Mouse (Mus musculus) kidney, postnatal 36 days (tissue): ENCODE measurements around the gene Pde2a.

Experiments used
- DNase-seq, 2 experiments: peaks; one replicate each; pipeline ENCODE4 v3.0.0; 2021 to 2022; ENCODE audit warnings: mixed read lengths in 2 of 2

The Pde2a gene

DNA sequence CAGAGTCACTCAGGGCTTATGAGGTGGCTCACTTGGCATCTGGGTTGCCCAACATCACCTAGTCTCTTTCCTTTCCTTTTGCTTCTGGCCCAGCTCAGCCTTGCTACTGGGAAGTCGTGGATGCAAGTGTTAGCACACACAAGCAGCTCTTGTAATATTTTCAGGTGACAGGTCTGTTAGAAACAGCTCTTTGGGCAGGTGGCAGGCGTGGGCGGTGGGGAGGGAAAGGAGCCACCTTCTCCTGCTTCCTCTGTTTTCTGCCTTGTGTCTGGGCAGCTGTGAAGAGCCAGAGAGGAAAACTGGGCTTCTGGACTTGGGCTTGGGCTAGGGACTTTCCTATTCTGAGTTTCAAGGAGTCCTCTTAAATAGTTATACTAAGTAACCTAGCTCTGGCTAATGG, 54.5 kb downstream of the Pde2a start:
- no peak for DNase-seq

DNA sequence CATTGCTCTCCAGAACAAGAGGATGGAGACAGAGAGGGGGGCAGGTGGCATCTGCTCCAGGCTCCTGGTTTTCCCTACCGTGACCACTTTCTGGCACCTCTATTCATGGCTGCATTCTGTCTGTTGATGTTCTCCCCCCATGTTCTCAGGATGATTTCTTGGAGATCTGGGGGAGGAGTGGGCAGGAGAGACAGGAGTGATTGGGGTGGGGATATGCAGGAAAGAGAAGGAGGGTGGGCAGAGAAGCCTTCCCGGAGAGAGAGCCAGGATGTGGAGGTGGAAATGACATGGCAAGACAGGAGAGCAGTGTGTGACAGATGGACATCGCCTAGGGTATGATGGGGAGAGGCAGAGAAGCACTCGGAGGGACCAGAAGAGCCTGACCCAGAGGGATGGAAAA, 55.0 kb downstream of the Pde2a start:
- DNase-seq, result no peak

DNA sequence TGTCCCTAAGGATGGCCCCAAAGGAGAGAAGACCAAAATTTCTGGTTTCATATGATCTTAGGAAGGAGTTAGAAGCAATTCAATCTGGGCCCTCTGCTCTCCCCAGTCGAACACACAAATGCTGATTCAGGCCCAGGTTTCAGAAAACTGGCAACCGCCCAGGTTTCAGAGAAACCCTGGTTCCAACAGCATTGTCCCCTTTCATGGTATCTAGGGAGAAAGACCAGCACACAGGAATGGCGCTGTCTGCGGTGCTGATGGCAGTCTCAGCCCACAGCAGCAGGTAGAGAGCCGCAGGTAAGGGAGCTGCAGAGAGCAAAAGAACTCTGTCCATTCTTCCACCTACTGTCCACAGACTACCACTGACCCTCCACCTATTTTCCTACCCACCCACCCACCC, 55.7 kb downstream of the Pde2a start:
- DNase-seq, result no peak

DNA sequence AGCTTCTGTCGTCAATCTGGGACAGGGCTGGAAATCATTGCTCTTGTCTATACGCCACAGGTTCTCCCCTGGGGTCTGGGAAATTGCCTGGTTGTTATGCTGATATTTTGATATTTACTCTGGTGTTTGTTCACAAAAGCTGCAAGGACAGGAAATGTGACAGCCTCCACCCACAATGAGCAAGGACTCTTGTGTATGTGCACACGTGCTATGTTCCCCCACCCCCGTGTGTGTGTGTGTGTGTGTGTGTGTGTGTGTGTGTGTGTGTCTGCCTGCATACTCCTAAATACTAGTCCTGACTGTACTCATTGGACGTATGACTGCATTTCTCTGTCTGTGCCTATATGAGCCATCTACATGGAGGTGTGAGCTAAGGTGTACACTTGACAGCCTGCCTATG, 56.6 kb downstream of the Pde2a start:
- peak in 1 of 2 experiments; percentile 44 for DNase-seq

DNA sequence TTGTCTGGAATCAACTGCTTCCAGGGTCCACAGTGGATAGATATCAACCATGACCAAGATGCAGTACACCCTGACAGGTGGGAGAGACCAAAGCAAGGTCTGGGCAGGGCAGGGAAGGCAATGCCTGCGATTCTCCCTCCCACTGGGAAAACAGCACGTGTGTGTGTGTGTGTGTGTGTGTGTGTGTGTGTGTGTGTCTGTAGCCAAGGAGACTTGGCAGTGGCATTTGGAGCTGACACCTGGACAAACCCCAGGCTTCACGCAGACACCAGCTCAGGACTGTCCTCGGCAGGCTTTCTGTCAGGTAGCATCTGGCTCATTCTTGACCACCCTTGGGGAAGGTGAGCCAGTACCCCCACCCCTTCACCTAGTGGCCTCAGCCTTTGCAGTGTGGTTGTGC, 58.4 kb downstream of the Pde2a start:
- no peak for DNase-seq

DNA sequence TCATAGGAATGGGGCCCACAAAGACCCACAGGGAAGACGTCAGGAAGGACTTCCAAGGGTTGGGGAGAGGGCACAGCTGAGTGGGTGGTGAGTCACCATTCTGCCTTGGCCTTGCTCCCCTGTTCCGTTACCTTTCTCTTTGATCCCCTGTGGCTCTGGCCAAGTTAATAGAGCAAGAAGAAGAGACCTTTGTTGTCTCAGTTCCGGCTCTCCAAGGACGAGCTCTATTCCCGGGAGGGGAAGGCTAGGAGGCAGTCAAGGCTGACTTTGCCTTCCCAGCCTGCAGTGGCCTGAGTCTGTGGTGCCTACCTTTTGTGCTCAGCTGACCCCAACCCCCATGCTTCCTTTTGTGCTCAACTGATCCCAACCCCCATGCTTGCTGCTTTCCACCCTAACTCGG, 59.2 kb downstream of the Pde2a start:
- DNase-seq, result peak in 1 of 2 experiments; percentile 35

DNA sequence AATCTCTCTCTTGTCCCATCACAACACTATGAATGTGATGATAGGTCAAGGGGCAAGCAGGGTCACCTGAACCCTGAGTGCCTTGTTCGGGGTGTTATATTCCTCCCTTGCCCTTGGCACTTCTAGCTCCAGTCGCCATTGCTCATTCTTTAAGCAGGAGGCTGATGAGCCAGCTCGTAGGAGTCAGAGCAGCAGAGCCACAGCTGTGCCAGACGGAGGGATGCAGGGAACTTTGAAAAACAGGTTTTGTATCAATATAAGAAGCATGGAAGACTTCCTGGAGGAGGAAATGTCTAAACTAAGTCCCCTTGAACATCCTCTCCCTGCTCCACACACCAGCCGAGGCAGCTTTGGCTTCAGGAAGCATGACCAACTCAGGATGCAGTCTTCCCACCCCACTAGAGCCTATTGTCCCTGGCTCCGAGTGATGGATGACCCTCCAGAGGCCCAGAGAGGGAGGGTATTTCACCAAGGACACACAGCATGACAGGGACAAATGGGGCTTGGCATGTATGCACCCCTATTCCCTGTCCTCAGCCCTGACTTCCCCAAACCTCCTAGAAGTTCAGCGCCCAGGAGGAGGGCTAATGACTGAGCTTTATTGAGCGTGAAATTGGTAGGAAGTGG, 60.5 kb downstream of the Pde2a start:
- DNase-seq, result peak in 1 of 2 experiments; percentile 68

DNA sequence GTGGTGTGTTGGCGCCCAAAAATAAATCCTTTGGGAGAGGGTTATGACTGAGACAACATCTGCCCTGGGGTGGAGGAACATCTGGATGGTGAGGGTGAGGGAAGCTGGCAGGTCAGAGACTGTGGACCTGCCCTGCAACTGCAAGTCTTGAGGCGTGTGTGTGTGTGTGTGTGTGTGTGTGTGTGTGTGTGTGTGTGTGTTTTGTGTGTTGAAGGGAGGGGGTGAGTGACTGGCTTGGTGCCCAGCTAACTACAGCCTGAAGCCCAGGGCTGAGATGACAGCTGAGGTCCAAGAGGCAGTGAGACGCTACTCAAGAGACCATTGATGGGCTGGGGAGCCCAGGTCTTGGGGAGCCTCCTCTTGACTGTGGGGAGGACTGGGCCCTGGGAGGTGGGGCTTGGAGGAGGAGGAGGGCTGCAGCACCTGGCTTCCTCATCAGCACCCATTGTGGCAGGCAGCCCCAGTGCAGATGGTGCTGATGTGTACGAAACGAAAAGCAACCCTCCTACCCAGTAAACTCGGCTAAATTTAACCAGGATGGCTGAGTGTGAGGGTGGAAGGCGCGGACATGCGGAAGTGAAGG, 61.1 kb downstream of the Pde2a start:
- DNase-seq, result no peak

DNA sequence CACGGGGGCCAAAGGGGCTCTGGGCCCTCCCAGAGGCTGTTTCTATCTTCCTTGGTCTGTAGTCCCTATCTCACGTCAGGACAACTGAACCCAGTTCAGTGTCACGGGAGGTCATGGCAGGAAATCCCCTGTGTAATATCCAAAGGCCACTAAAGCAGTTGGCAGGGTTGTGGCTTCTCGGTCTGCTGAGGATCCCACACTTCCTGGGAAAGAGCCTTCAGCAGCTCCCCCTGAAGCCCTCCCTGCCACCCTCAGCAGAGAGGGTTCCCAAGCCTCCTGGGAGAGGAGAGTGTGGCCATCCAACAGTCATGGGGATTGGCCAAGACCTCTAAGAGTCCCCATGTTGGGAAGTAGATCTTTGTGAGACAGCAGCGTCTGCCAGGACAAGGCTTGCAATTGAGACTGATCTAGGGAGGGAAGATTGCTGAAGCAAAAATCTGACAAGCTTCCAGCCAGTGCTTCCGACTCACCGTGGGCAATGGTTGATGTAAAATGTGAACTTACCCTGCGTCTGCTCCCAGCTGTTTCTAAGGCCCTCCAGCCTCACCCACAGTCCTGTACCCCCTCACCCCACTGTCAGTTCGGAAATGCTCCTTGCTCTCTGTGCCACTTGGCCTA, 62.1 kb downstream of the Pde2a start:
- DNase-seq, result no peak

DNA sequence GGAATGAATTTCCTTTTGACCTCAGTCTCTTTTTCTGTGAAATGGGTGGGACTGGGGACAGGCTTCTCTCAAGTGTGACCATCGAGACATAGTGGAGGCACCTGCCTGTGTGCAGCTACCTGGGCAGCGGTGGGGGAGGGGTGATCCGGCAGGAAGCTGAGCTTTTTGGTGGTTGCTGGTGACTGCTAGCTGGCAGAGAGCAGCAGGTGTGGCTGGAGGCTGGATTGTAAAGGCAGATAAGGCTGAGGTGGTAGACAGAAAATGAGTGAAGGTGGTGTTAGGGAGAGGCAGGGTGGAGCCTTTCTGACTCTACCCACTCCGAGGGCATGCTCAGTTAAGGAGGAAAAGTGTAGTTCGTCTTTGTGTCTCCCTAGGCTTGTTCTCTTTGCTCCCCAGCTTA, 65.6 kb downstream of the Pde2a start:
- no peak for DNase-seq

DNA sequence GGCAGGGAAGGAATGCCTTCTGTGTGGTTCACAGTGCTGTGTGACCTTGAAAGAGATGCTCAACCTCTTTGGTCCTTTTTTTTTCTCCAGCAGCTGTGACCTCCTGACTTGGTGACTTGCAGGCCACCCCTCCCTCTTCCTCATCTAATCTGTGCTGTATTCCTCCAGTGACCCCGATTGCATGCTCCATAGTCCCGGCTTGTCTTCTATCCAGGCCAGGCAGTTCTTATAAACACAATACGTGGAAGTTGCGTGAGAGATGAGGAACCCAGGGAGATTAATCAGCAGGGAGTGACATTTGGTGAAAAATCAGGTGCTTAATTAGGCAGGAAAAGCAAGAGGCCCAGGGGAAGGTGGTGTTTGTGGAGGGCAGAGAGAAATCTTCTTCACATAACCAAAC, 69.5 kb downstream of the Pde2a start:
- DNase-seq, result peak in 1 of 2 experiments; percentile 74

DNA sequence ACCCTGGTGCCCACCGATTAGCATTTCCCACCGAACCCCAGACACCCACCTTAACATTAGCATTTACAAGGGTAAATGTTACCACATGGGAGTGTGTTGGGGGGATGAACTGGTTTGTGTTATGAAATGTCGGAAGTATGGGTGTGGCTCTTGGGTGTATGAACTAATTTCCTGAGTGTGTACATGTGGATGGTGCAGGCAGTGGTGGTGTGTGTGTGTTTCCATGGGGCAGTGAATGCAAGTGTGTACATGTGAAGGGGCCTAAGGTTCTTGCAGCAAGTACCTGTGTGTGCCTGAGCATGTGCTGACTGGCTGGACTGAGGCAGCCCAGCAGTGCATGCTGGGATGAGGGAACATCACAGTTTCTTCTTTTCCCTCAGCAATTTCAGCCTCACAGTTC, 76.9 kb downstream of the Pde2a start:
- no peak for DNase-seq

DNA sequence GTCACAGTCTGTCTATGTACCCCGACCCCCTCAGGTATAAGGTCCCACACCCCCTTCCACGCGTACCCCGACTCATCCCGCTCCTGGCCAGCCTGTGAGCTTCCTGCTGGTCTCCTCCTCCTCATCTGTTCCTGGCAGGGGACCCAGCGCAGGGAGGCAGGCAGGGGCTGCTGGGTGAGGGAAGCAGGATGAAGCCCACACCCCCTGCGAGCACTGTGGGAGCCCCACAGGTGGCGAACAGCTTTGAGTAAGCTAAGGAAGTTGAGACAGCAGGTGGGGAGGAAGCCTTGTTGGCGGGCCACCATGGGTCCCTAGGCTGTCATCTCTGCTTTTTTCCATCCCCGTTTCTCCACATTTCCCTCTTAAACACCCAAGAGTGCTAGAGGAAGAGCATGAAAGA, 77.8 kb downstream of the Pde2a start:
- DNase-seq, result no peak

DNA sequence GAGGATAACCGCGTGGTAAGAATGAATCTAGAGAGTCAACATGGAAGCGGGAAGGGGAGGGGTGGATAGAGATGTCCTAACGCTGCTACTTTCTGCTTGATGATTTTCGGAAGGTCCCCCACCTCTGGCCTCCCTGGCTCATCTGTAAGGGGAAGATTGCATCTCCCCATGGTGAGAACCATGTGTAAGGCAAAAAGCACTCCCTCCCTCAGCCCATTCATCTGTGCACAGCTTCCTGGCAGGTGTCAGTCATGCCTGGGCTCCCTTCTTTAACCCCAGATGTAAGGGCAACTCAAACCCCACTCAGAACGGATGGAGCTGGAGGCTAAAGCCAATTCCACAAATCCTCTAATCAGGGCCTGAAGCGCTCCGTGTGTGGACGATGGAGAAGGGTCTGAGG, 78.2 kb downstream of the Pde2a start:
- no peak for DNase-seq

DNA sequence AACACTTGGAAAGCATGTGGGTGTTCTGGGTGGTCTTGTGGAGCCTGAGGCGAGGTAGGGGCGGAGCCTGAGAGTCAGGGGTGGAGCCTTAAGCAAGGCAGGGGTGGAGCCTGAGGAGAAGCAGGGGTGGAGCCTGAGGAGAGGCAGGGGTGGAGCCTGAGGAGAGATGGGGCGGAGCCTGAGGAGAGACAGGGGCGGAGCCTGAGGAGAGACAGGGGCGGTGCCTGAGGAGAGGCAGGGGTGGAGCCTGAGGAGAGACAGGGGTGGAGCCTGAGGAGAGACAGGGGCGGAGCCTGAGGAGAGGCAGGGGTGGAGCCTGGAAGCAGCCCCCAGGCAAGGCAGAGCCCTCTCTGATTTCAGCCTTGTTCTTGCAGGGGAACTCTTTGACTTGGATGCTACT, 79.7 kb downstream of the Pde2a start:
- DNase-seq, result no peak

DNA sequence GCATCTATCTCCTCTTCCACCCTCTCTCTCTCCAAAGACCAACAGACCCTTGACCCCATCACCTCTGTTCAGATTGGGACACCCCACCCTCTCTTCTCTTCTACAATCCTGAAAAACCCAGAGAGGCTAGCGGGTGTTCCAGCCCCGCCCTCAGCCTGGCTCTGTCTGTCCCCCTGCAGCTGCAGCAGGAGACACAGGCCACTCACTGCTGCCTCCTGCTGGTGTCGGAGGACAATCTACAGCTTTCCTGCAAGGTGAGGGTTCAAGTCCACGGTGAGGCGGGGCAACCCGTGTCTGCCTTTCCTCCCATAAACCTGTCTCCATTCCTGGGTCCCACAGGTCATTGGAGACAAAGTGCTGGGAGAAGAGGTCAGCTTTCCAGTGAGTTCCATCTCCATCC, 80.2 kb downstream of the Pde2a start:
- peak in 1 of 2 experiments; percentile 50 for DNase-seq

DNA sequence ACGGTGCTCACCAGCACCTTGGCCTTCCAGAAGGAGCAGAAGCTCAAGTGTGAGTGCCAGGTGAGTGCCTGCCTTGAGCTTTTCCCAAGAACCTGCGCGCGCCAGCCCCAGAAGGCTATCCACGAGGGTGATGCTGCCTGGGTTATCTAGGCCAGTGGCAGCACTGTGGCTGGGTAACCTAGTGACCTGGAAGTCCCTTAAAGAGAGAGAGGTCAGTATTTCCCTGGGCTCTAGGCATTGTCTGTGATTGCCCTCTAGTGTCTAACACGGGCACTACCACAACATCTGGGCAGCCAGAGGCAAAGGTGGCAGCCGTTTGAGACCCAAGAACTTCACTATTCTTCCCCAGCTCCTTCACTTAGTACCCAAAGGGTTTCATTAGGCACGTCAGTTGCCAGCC, 81.9 kb downstream of the Pde2a start:
- DNase-seq, result peak; percentile 68 to 80

DNA sequence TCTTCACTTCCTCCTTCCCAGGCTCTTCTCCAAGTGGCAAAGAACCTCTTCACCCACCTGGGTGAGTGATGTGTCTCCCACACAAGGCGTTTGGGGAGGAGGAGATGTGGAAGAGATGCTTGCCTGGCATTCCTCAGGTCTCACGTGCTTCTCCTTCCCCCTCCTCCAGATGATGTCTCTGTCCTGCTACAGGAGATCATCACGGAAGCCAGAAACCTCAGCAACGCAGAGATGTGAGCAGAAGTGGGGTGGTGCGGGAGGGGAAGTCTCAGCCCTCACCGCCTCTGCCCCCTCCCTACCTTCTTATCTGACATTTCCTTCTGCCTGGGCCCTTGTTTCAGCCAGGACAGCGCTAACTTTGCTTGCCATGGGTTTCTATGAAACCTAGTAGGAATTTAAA, 82.3 kb downstream of the Pde2a start:
- no peak for DNase-seq

DNA sequence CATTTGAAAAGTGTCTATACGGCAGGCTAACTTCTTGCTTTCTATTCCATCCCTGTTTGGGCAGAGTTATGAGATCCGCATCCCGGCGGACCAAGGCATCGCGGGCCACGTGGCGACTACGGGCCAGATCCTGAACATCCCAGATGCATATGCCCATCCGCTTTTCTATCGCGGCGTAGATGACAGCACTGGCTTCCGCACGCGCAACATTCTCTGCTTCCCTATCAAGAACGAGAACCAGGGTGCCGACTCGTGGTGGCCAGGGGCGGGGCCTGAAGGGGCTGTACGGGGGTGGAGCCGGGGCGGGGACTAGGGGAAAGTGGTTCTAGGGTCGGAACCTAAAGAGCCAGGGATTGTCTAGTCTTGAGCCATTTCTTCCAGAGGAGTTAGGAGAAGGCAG, 83.0 kb downstream of the Pde2a start:
- peak in 1 of 2 experiments; percentile 53 for DNase-seq

DNA sequence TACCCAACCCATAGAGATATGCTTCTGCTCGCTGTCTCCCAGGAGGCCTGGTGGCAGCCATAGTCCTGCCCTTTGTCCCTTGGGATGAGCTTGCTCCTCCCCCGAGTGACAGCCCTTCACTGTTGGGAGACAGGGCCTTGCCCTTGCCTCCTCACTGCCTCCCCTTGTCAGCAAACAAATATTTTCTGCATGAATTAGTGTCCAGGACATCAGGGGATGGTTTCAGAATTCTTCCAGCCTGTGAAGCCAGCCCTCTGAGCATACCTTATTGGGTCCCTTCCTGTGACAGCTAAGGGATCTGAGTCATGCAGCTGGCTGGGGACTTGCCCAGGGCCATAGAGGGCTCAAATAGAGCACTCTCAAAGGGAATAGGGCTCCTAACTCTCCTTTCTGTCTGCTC, 87.7 kb downstream of the Pde2a start:
- DNase-seq, result no peak

DNA sequence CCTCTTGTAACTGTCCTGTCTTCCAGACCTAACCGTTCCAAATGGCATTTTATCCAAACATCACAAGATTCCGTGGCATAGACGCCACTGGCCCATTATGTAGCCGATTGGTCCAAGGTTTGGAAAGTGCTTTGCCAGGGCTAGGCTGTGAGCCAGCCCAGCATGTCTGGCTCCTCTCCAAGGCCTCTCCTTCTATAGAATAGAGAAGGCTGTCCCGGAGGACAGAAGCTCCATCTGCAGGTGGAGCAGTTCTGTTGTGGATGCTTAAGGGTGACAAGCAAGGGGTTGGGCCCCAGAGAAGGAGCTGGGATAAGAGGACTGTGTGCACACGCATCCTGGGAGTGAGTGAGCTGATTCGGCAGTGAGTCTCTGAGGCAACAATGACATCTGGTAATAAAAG, 92.2 kb downstream of the Pde2a start:
- no peak for DNase-seq

DNA sequence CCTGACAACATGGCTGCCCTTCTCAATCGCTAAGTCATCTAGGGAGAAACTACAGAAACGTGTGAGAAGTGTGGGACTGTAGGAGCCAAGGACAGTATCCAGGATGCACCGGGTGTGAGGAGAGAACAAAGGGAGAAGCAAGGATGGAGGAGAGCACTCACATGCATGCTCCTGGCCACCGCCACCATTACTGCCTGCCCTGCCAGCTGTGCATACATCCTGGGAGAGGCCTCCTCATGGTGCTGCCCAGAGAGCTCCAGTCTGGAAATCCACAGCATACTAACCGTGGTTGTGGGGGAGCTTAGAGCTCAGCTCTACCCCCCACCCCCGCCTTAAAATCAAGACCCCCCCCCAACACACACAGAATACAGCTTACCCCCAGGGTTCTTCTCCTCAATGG, 93.3 kb downstream of the Pde2a start:
- DNase-seq, result no peak

DNA sequence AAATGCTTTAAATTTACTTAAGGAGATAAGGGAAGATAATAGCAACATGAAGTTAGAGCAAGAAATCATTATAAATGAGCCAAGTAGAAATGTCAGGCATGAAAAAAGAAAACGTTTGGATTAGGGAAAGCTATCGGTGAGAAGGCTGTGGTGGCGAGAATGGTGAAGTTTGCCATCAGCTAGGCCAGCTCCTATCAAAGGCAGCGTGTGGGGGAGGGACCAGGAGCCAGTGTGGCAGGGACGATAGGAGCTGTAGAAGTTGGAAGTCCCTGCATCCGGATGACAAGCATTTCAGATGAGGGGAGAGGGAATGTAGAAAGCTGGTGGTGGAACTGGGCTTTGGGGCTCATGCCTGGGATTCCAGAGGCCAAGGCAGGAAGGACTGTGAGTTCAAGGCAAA, 93.8 kb downstream of the Pde2a start:
- no peak for DNase-seq

DNA sequence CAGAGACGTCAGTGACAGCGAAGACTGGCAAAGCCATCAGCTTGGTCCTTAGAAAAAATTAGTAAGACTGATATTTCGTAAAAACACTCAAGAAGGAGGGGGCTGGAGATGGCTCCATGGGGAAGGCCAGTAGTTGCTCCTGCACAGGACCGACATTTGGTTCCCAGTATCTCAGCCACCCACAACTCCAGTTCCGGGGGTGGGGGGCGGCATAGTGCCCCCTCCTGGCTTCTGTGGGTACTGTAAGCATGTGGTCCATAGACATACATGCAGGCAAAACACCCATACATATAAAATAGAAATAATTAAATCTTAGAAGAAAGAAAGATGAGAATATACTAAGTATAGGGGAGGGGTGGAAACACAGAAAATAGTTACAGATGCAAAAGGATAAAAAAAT, 95.0 kb downstream of the Pde2a start:
- no peak for DNase-seq

DNA sequence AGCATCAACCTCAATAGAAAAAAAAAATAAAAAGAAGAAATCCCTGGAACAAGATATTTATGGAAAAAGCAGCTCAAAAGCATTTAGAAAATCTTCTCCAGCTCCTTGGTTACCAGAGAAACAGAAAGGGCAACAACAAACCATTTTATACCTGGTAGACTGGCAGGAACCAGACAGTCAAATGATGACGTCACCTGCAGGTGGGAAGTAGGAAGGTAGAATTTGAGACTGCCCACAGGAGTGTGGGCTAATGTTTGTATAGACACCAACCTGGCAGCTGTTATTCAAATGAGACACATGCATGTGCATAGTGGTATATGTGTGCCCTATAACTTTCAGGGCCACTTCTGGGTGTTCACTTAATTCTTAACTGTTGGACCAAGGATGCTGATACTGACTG, 100.2 kb downstream of the Pde2a start:
- no peak for DNase-seq
